Mouse (Mus musculus): Measurements from ENCODE around the gene Akr7a5. TPM values are rescaled to one million over a fixed set of nuclear protein-coding genes. Genes with fewer than 3 reads are reported as not detected.

Akr7a5 gene
- polyA plus RNA-seq, 1 experiment from 2014 or later: 108 TPM

DNA sequence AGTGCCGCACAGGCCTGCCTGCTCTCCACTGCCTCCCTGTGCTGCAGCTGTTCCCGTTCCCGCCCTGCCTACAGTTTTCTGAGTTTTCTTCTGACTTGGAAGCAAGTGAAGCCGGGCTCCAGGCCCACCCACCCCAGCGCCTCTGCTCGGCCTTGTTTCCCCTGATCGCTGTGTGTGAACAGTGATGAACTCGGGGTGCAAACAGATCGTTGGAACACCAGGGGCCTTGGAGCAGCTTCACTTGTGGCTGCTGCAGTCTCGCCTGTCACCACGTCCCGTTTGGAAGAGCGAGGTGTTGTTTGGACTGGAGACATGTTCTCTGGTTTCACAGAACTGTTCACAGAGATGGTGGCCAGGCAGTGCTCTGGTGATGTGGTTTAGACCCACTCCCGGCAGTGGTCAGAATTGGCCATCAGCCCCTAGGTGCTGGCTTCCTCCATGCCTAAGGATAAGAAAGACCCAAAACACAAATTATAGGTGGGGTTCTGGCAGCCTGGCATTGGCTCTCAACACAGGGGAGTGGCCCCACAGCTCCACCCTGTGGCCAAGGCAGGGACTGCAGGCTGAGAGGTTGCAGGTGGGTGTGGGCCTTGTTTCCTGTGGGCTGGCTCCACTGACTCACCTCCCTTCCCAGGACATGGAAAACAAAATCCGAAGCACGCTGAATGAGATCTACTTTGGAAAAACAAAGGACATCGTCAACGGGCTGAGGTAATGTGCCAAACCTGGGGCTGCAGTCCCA lies 23.3 kb upstream of the Akr7a5 start:
- H3K36me3 ChIP-seq (ENCODE audit: control insufficient read depth, insufficient read depth, low read length): peaks cover 63% of the 10 kb centered on the region
- no peak overlapping the region for H3K4me3 ChIP-seq (ENCODE audit: low read depth, low read length)
- H3K27me3 ChIP-seq (ENCODE audit: control insufficient read depth, insufficient read depth, low read length): no peaks in the 10 kb centered on the region
- H3K9me3 ChIP-seq (ENCODE audit: control insufficient read depth, low read depth, low read length): no peaks in the 10 kb centered on the region
- H3K9ac ChIP-seq (replicated peaks; ENCODE audit: low read depth, low read length): no peak overlapping the region
- H3K4me1 ChIP-seq (ENCODE audit: control insufficient read depth, insufficient read depth, low read length): 0 out of 2 replicates have a peak, but pooled peaks cover 3% of the 10 kb centered on the region
- 78% methylated on average over 18 of the region's 18 CpGs for WGBS
- no peak overlapping the region for H3K27ac ChIP-seq (ENCODE audit: low read length)
- no peak overlapping the region for H3K4me2 ChIP-seq (replicated peaks; ENCODE audit: low read depth, low read length)
- peak; percentile 33; the same call in 1 of the 2 replicates for ATAC-seq (ENCODE audit: insufficient number of reproducible peaks, insufficient read depth, low FRiP score, low read depth)

DNA sequence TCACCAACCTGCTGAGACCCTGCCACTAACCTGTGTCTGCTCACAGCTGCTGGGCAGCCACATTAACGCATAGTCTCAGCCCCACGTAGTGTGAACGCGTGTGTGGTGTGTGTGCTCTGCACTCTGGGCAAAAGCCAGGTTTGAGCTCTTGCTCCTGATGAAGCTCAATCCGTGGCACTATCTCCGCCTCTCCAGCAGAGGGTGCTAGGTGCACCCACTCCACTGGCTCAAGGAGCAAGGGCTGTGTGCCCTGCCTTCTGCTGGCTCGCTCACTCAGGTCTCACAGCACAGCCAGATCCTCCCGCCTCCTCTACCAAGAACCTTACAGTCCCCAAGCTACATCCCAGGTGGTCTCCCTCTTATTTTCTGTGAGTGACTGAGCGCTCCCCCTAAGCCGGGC lies 21.5 kb upstream of the Akr7a5 start:
- Histone ChIP-seq H3K4me3 (ENCODE audit: low read depth, low read length) (no peak overlapping the region), H3K36me3 (ENCODE audit: control insufficient read depth, insufficient read depth, low read length) (peaks cover 54% of the 10 kb centered on the region), H3K27ac (ENCODE audit: low read length) (no peak overlapping the region)

DNA sequence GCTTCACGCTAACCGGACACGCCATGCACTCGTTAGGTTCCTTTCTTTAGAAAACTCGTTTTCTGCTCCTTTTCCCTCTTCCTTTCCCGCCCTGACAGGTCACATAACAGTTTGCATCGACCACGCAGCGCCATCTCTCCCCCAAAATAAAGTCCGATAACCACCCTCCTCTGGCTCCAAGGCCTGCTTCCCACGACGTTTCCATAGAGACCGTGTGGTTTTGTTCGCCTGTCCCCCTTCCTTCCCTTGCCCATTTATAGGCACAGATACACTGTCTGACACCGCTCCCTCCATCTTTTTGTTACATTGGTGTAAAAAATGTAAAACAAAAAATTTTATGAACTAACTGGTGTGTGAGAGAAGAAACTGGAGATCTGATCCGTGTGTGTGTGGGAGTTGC lies 19.4 kb upstream of the Akr7a5 start:
- H3K27me3 ChIP-seq (ENCODE audit: control insufficient read depth, insufficient read depth, low read length): no peaks in the 10 kb centered on the region
- no peak overlapping the region for H3K27ac ChIP-seq (ENCODE audit: low read length)
- ATAC-seq (ENCODE audit: insufficient number of reproducible peaks, insufficient read depth, low FRiP score, low read depth): no peak
- no peak overlapping the region for H3K4me2 ChIP-seq (replicated peaks; ENCODE audit: low read depth, low read length)
- H3K4me1 ChIP-seq (ENCODE audit: control insufficient read depth, insufficient read depth, low read length): no peaks in the 10 kb centered on the region
- 84% methylated on average over 16 of the region's 16 CpGs for WGBS
- H3K9ac ChIP-seq (replicated peaks; ENCODE audit: low read depth, low read length): no peak overlapping the region
- H3K9me3 ChIP-seq (ENCODE audit: control insufficient read depth, low read depth, low read length): no peaks in the 10 kb centered on the region
- peaks cover 45% of the 10 kb centered on the region for H3K36me3 ChIP-seq (ENCODE audit: control insufficient read depth, insufficient read depth, low read length)
- no peak overlapping the region for H3K4me3 ChIP-seq (ENCODE audit: low read depth, low read length)

More for the DNA sequence above, 21.5 kb upstream of the Akr7a5 start:
- WGBS: 73% methylated on average over 10 of the region's 10 CpGs
- H3K27me3 ChIP-seq (ENCODE audit: control insufficient read depth, insufficient read depth, low read length): no peaks in the 10 kb centered on the region
- H3K9ac ChIP-seq (replicated peaks; ENCODE audit: low read depth, low read length): no peak overlapping the region
- H3K4me1 ChIP-seq (ENCODE audit: control insufficient read depth, insufficient read depth, low read length): no peaks in the 10 kb centered on the region
- no peaks in the 10 kb centered on the region for H3K9me3 ChIP-seq (ENCODE audit: control insufficient read depth, low read depth, low read length)
- no peak for ATAC-seq (ENCODE audit: insufficient number of reproducible peaks, insufficient read depth, low FRiP score, low read depth)
- no peak overlapping the region for H3K4me2 ChIP-seq (replicated peaks; ENCODE audit: low read depth, low read length)

DNA sequence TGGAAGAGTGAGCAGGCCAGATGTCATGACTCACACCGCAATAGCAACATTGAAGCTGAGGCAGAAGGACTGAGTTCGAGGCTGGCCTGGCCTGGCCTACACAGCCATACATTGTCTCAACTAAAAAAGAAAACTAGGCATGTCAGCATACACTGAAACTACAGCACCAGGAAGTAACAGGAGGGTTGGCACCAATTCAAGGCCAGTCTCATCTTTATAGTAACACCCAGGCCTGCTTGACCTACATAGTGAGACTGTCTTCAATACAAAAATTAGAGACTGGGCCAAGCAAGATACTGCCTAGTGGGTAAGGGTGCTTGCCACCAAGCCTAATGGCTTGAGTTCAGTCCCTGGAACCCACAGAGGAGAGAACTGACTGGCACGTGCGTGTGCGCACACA lies 18.5 kb upstream of the Akr7a5 start:
- H3K9ac ChIP-seq (replicated peaks; ENCODE audit: low read depth, low read length): no peak overlapping the region
- no peaks in the 10 kb centered on the region for H3K4me1 ChIP-seq (ENCODE audit: control insufficient read depth, insufficient read depth, low read length)
- no peak overlapping the region for H3K27ac ChIP-seq (ENCODE audit: low read length)
- no peaks in the 10 kb centered on the region for H3K27me3 ChIP-seq (ENCODE audit: control insufficient read depth, insufficient read depth, low read length)
- no peak for ATAC-seq (ENCODE audit: insufficient number of reproducible peaks, insufficient read depth, low FRiP score, low read depth)
- WGBS: 94% methylated on average over 5 of the region's 5 CpGs
- H3K4me2 ChIP-seq (replicated peaks; ENCODE audit: low read depth, low read length): no peak overlapping the region
- peaks cover 43% of the 10 kb centered on the region for H3K36me3 ChIP-seq (ENCODE audit: control insufficient read depth, insufficient read depth, low read length)
- no peaks in the 10 kb centered on the region for H3K9me3 ChIP-seq (ENCODE audit: control insufficient read depth, low read depth, low read length)
- no peak overlapping the region for H3K4me3 ChIP-seq (ENCODE audit: low read depth, low read length)

DNA sequence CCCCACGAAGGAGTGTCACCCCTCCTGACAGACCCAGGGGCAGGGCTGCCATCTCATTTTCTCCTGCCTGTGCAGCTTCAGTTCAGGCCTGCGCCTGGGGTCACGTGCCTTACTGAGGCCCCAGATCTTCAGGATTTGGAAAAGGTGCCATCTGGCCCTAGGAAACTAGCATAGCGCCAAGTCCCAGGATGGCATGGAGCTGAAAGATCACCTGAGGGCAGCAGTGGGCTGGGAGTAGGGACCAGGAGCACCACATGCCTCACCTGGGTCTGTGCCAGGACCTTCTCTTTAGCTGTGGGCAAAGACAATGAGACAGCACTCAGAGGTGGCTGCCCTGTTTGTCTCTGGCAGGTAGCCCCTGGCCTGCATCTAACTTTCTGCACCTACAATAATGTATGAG lies 13.0 kb upstream of the Akr7a5 start:
- H3K27me3 ChIP-seq (ENCODE audit: control insufficient read depth, insufficient read depth, low read length): no peaks in the 10 kb centered on the region
- no peak overlapping the region for H3K27ac ChIP-seq (ENCODE audit: low read length)
- H3K9me3 ChIP-seq (ENCODE audit: control insufficient read depth, low read depth, low read length): no peaks in the 10 kb centered on the region
- no peak overlapping the region for H3K9ac ChIP-seq (replicated peaks; ENCODE audit: low read depth, low read length)
- H3K4me3 ChIP-seq (ENCODE audit: low read depth, low read length): no peak overlapping the region
- WGBS: 88% methylated on average over 4 of the region's 4 CpGs
- H3K4me2 ChIP-seq (replicated peaks; ENCODE audit: low read depth, low read length): no peak overlapping the region
- H3K4me1 ChIP-seq (ENCODE audit: control insufficient read depth, insufficient read depth, low read length): no peaks in the 10 kb centered on the region
- peaks cover 7% of the 10 kb centered on the region; the same call in 1 of the 2 replicates for H3K36me3 ChIP-seq (ENCODE audit: control insufficient read depth, insufficient read depth, low read length)
- ATAC-seq (ENCODE audit: insufficient number of reproducible peaks, insufficient read depth, low FRiP score, low read depth): no peak

DNA sequence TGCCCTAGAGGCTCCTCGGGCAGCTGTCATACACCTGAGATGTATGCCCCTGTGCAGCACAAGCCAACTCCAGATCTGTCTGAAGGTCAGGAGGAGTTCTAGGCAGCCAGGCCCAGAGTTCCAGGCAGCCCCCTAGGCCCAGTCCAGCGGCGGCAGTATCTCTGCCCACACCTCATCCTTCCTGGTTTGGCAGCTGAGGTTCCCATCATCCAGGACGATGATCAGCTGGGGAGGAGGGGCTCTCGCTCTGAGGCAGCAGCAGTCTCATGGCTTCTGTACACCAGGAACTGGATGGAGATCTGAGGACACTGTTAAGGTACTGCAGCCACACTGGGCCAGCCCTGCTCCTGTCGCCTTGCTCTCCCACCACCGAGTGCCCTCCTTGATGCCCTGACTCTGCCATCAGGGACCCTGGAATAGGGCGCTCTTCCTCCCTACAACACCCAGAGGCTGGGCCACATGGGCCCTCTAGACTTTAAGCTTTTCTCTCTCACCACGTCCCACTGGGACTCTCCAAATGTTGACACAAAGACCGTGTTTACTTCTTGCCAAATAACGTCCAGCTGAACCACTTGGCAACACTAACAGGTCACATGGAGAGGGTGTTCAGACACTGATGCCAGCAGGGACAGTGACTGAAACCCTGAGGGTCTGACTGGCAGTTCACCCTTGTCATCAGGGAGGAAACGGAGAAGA lies 11.7 kb upstream of the Akr7a5 start:
- no peak overlapping the region for H3K9ac ChIP-seq (replicated peaks; ENCODE audit: low read depth, low read length)
- no peaks in the 10 kb centered on the region for H3K9me3 ChIP-seq (ENCODE audit: control insufficient read depth, low read depth, low read length)
- peaks cover 7% of the 10 kb centered on the region; the same call in 1 of the 2 replicates for H3K36me3 ChIP-seq (ENCODE audit: control insufficient read depth, insufficient read depth, low read length)
- no peaks in the 10 kb centered on the region for H3K4me1 ChIP-seq (ENCODE audit: control insufficient read depth, insufficient read depth, low read length)
- WGBS: 72% methylated on average over 12 of the region's 12 CpGs
- H3K27ac ChIP-seq (ENCODE audit: low read length): no peak overlapping the region
- H3K4me2 ChIP-seq (replicated peaks; ENCODE audit: low read depth, low read length): no peak overlapping the region
- no peak for ATAC-seq (ENCODE audit: insufficient number of reproducible peaks, insufficient read depth, low FRiP score, low read depth)
- no peaks in the 10 kb centered on the region for H3K27me3 ChIP-seq (ENCODE audit: control insufficient read depth, insufficient read depth, low read length)
- no peak overlapping the region for H3K4me3 ChIP-seq (ENCODE audit: low read depth, low read length)

DNA sequence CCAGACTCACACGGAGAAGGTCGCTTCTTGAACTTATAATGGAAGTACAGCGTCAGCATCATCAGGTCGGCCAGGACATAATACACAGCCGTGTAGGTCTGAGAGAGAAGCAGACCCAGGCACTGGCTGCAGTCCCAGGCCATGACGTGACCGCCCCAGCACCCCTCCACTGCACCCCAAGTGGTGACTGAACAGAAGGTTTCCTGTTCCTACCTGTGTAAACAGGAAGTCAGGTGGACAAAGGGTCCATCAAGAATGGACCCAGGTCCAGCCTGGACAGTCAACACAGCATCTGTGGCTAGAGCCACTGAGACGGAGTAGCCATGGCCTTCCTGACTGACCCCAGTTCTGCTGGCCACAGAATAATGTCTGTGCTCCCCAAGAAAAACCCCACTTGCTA lies 8.8 kb upstream of the Akr7a5 start:
- no peaks in the 10 kb centered on the region for H3K27me3 ChIP-seq (ENCODE audit: control insufficient read depth, insufficient read depth, low read length)
- H3K27ac ChIP-seq (ENCODE audit: low read length): no peak overlapping the region
- no peak overlapping the region for H3K9ac ChIP-seq (replicated peaks; ENCODE audit: low read depth, low read length)
- no peak overlapping the region for H3K4me2 ChIP-seq (replicated peaks; ENCODE audit: low read depth, low read length)
- 84% methylated on average over 8 of the region's 8 CpGs for WGBS
- no peak overlapping the region for H3K4me3 ChIP-seq (ENCODE audit: low read depth, low read length)
- no peaks in the 10 kb centered on the region for H3K9me3 ChIP-seq (ENCODE audit: control insufficient read depth, low read depth, low read length)
- no peaks in the 10 kb centered on the region for H3K4me1 ChIP-seq (ENCODE audit: control insufficient read depth, insufficient read depth, low read length)
- peaks cover 10% of the 10 kb centered on the region; the same call in 1 of the 2 replicates for H3K36me3 ChIP-seq (ENCODE audit: control insufficient read depth, insufficient read depth, low read length)
- no peak for ATAC-seq (ENCODE audit: insufficient number of reproducible peaks, insufficient read depth, low FRiP score, low read depth)

DNA sequence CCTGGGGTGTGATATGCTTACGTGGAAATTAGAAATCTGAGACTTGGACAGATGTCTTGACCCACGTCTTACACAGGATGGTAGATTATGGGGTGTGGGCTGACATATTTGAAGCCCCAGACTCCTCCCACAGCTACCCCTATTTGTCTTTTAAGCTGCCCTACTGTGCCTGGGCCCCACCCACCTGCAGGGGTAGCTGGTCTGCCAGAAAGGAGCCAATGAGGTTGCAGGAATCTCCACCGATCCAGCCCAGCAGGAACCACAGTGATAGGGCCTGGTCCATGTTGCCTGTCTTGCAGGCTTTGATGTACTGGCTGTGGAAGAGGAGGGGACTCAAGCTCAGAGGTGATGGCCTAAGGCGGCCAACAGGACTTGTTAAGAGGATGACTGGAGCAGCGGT lies 8.3 kb upstream of the Akr7a5 start:
- no peak for ATAC-seq (ENCODE audit: insufficient number of reproducible peaks, insufficient read depth, low FRiP score, low read depth)
- peaks cover 13% of the 10 kb centered on the region; the same call in 1 of the 2 replicates for H3K36me3 ChIP-seq (ENCODE audit: control insufficient read depth, insufficient read depth, low read length)
- no peak overlapping the region for H3K4me3 ChIP-seq (ENCODE audit: low read depth, low read length)
- H3K27me3 ChIP-seq (ENCODE audit: control insufficient read depth, insufficient read depth, low read length): no peaks in the 10 kb centered on the region
- H3K4me2 ChIP-seq (replicated peaks; ENCODE audit: low read depth, low read length): no peak overlapping the region
- 65% methylated on average over 5 of the region's 5 CpGs for WGBS
- H3K9ac ChIP-seq (replicated peaks; ENCODE audit: low read depth, low read length): no peak overlapping the region
- H3K27ac ChIP-seq (ENCODE audit: low read length): no peak overlapping the region
- H3K9me3 ChIP-seq (ENCODE audit: control insufficient read depth, low read depth, low read length): no peaks in the 10 kb centered on the region
- no peaks in the 10 kb centered on the region for H3K4me1 ChIP-seq (ENCODE audit: control insufficient read depth, insufficient read depth, low read length)

Data from stomach, embryonic 14.5 days (tissue).